Mouse (Mus musculus): ENCODE measurements around the gene Rps6kb1. TPM values are rescaled to one million over a fixed set of nuclear protein-coding genes. Genes with fewer than 3 reads are reported as not detected.

Rps6kb1 gene
- 56.4 and 57.8 TPM in 2 replicates for polyA plus RNA-seq (2014; fragmentation: Nextera tagmentation; extraction: Ambion mirVana)

GRCm38 (mm10) chr11:86544639-86545299 lies at the start of gene Rps6kb1, which contains the start of gene Tubd1:
Rps6kb1 (minus strand) TSS chr11:86544805.
Tubd1 (plus strand) TSS chr11:86544991.
- Histone ChIP-seq H3K4me3 (ENCODE audit: low read depth, low read length) (peak within 1 kb of the TSS; percentile 78), H3K9me3 (ENCODE audit: control insufficient read depth, low read length) (no peaks in the 10 kb centered on the region), H3K27me3 (ENCODE audit: control insufficient read depth, insufficient read depth, low read length) (no peaks in the 10 kb centered on the region), H3K4me2 (replicated peaks; ENCODE audit: low read depth, low read length) (peak within 1 kb of the TSS; percentile 86), H3K9ac (ENCODE audit: low read depth, low read length) (peak within 1 kb of the TSS; percentile 75), H3K36me3 (ENCODE audit: control insufficient read depth, insufficient read depth, low read length) (no peaks in the 10 kb centered on the region; the same call in 1 of the 2 replicates), H3K4me1 (replicated peaks; ENCODE audit: control insufficient read depth, insufficient read depth, low read length) (no peaks in the 10 kb centered on the region), H3K27ac (ENCODE audit: low read depth, low read length) (peak within 1 kb of the TSS; percentile 68)
- under 1% methylated on average over 43 of the region's 43 CpGs for WGBS
- peak; percentile 98 for ATAC-seq (ENCODE audit: low FRiP score)
- DNase-seq (ENCODE audit: low spot score): peak; percentile 100

- Histone ChIP-seq H3K4me3 (ENCODE audit: low read depth, low read length) (no peak overlapping the region), H3K36me3 (ENCODE audit: control insufficient read depth, insufficient read depth, low read length) (no peaks in the 10 kb centered on the region), H3K4me1 (replicated peaks; ENCODE audit: control insufficient read depth, insufficient read depth, low read length) (no peaks in the 10 kb centered on the region), H3K27me3 (ENCODE audit: control insufficient read depth, insufficient read depth, low read length) (no peaks in the 10 kb centered on the region), H3K4me2 (replicated peaks; ENCODE audit: low read depth, low read length) (no peak overlapping the region), H3K9me3 (ENCODE audit: control insufficient read depth, low read length) (no peaks in the 10 kb centered on the region), H3K27ac (ENCODE audit: low read depth, low read length) (no peak overlapping the region), H3K9ac (ENCODE audit: low read depth, low read length) (no peak overlapping the region)
- no peak for DNase-seq (ENCODE audit: low spot score)
- 90% methylated on average over 5 of the region's 5 CpGs for WGBS
- no peak for ATAC-seq (ENCODE audit: low FRiP score)
Observed at GRCm38 (mm10) chr11:86593443-86593842, 48.8 kb upstream of the Rps6kb1 start.

GRCm38 (mm10) chr11:86592993-86593392 lies 48.4 kb upstream of the Rps6kb1 start:
- H3K9ac ChIP-seq (ENCODE audit: low read depth, low read length): no peak overlapping the region
- no peak overlapping the region for H3K4me3 ChIP-seq (ENCODE audit: low read depth, low read length)
- no peak for ATAC-seq (ENCODE audit: low FRiP score)
- no peaks in the 10 kb centered on the region for H3K9me3 ChIP-seq (ENCODE audit: control insufficient read depth, low read length)
- 49% methylated on average over 3 of the region's 3 CpGs for WGBS
- no peaks in the 10 kb centered on the region for H3K27me3 ChIP-seq (ENCODE audit: control insufficient read depth, insufficient read depth, low read length)
- DNase-seq (ENCODE audit: low spot score): no peak
- H3K4me1 ChIP-seq (replicated peaks; ENCODE audit: control insufficient read depth, insufficient read depth, low read length): no peaks in the 10 kb centered on the region
- no peak overlapping the region for H3K27ac ChIP-seq (ENCODE audit: low read depth, low read length)
- no peak overlapping the region for H3K4me2 ChIP-seq (replicated peaks; ENCODE audit: low read depth, low read length)
- H3K36me3 ChIP-seq (ENCODE audit: control insufficient read depth, insufficient read depth, low read length): no peaks in the 10 kb centered on the region

GRCm38 (mm10) chr11:86591931-86592616 lies 47.5 kb upstream of the Rps6kb1 start:
- Histone ChIP-seq H3K4me3 (ENCODE audit: low read depth, low read length) (no peak overlapping the region), H3K36me3 (ENCODE audit: control insufficient read depth, insufficient read depth, low read length) (no peaks in the 10 kb centered on the region), H3K27ac (ENCODE audit: low read depth, low read length) (no peak overlapping the region), H3K4me1 (replicated peaks; ENCODE audit: control insufficient read depth, insufficient read depth, low read length) (0 out of 2 replicates have a peak, but pooled peaks cover under 1% of the 10 kb centered on the region), H3K9me3 (ENCODE audit: control insufficient read depth, low read length) (no peaks in the 10 kb centered on the region), H3K4me2 (replicated peaks; ENCODE audit: low read depth, low read length) (no peak overlapping the region), H3K9ac (ENCODE audit: low read depth, low read length) (no peak overlapping the region), H3K27me3 (ENCODE audit: control insufficient read depth, insufficient read depth, low read length) (no peaks in the 10 kb centered on the region)
- ATAC-seq (ENCODE audit: low FRiP score) (no peak), DNase-seq (ENCODE audit: low spot score) (no peak)
- 87% methylated on average over 2 of the region's 2 CpGs for WGBS

- H3K4me1 ChIP-seq (replicated peaks; ENCODE audit: control insufficient read depth, insufficient read depth, low read length): 0 out of 2 replicates have a peak, but pooled peaks cover 2% of the 10 kb centered on the region
- no peak for ATAC-seq (ENCODE audit: low FRiP score)
- no peak overlapping the region for H3K4me2 ChIP-seq (replicated peaks; ENCODE audit: low read depth, low read length)
- no peak overlapping the region for H3K4me3 ChIP-seq (ENCODE audit: low read depth, low read length)
- no peak for DNase-seq (ENCODE audit: low spot score)
- no peaks in the 10 kb centered on the region for H3K9me3 ChIP-seq (ENCODE audit: control insufficient read depth, low read length)
- H3K27me3 ChIP-seq (ENCODE audit: control insufficient read depth, insufficient read depth, low read length): no peaks in the 10 kb centered on the region
- no peaks in the 10 kb centered on the region for H3K36me3 ChIP-seq (ENCODE audit: control insufficient read depth, insufficient read depth, low read length)
- no peak overlapping the region for H3K27ac ChIP-seq (ENCODE audit: low read depth, low read length)
- no peak overlapping the region for H3K9ac ChIP-seq (ENCODE audit: low read depth, low read length)
- WGBS: 87% methylated on average over 4 of the region's 4 CpGs
Observed at GRCm38 (mm10) chr11:86591301-86591845, 46.8 kb upstream of the Rps6kb1 start.

GRCm38 (mm10) chr11:86590579-86590978 lies 46.0 kb upstream of the Rps6kb1 start:
- 0 out of 2 replicates have a peak, but pooled peaks cover 2% of the 10 kb centered on the region for H3K4me1 ChIP-seq (replicated peaks; ENCODE audit: control insufficient read depth, insufficient read depth, low read length)
- H3K4me2 ChIP-seq (replicated peaks; ENCODE audit: low read depth, low read length): no peak overlapping the region
- H3K27ac ChIP-seq (ENCODE audit: low read depth, low read length): no peak overlapping the region
- no peak overlapping the region for H3K4me3 ChIP-seq (ENCODE audit: low read depth, low read length)
- H3K9ac ChIP-seq (ENCODE audit: low read depth, low read length): no peak overlapping the region
- no peaks in the 10 kb centered on the region for H3K27me3 ChIP-seq (ENCODE audit: control insufficient read depth, insufficient read depth, low read length)
- no peaks in the 10 kb centered on the region for H3K36me3 ChIP-seq (ENCODE audit: control insufficient read depth, insufficient read depth, low read length)
- 93% methylated on average over 10 of the region's 10 CpGs for WGBS
- no peaks in the 10 kb centered on the region for H3K9me3 ChIP-seq (ENCODE audit: control insufficient read depth, low read length)
- DNase-seq (ENCODE audit: low spot score) (no peak), ATAC-seq (ENCODE audit: low FRiP score) (no peak)

- no peaks in the 10 kb centered on the region for H3K9me3 ChIP-seq (ENCODE audit: control insufficient read depth, low read length)
- ATAC-seq (ENCODE audit: low FRiP score) (no peak), DNase-seq (ENCODE audit: low spot score) (no peak)
- H3K36me3 ChIP-seq (ENCODE audit: control insufficient read depth, insufficient read depth, low read length): no peaks in the 10 kb centered on the region
- no peak overlapping the region for H3K4me3 ChIP-seq (ENCODE audit: low read depth, low read length)
- no peak overlapping the region for H3K4me2 ChIP-seq (replicated peaks; ENCODE audit: low read depth, low read length)
- H3K9ac ChIP-seq (ENCODE audit: low read depth, low read length): no peak overlapping the region
- H3K27ac ChIP-seq (ENCODE audit: low read depth, low read length): no peak overlapping the region
- no peaks in the 10 kb centered on the region for H3K27me3 ChIP-seq (ENCODE audit: control insufficient read depth, insufficient read depth, low read length)
- 0 out of 2 replicates have a peak, but pooled peaks cover 2% of the 10 kb centered on the region for H3K4me1 ChIP-seq (replicated peaks; ENCODE audit: control insufficient read depth, insufficient read depth, low read length)
- 85% methylated on average over 4 of the region's 4 CpGs for WGBS
Observed at GRCm38 (mm10) chr11:86590066-86590465, 45.5 kb upstream of the Rps6kb1 start.

GRCm38 (mm10) chr11:86588583-86589298 lies 44.1 kb upstream of the Rps6kb1 start:
- ATAC-seq (ENCODE audit: low FRiP score): no peak
- 98% methylated on average over 4 of the region's 4 CpGs for WGBS
- Histone ChIP-seq H3K4me2 (replicated peaks; ENCODE audit: low read depth, low read length) (no peak overlapping the region), H3K4me3 (ENCODE audit: low read depth, low read length) (no peak overlapping the region), H3K27ac (ENCODE audit: low read depth, low read length) (no peak overlapping the region), H3K9ac (ENCODE audit: low read depth, low read length) (no peak overlapping the region), H3K4me1 (replicated peaks; ENCODE audit: control insufficient read depth, insufficient read depth, low read length) (0 out of 2 replicates have a peak, but pooled peaks cover 2% of the 10 kb centered on the region), H3K27me3 (ENCODE audit: control insufficient read depth, insufficient read depth, low read length) (no peaks in the 10 kb centered on the region), H3K9me3 (ENCODE audit: control insufficient read depth, low read length) (no peaks in the 10 kb centered on the region), H3K36me3 (ENCODE audit: control insufficient read depth, insufficient read depth, low read length) (no peaks in the 10 kb centered on the region)
- no peak for DNase-seq (ENCODE audit: low spot score)

Data from hindbrain, embryonic 11.5 days (tissue).